Mouse (Mus musculus) monocyte, adult 59 days (primary cell): ENCODE data around the gene Foxo1. TPM values are rescaled to one million over a fixed set of nuclear protein-coding genes. Genes with fewer than 3 reads are reported as not detected.

Experiments
- total RNA-seq, 2 experiments: library from RNA; stranded (reverse); gene quantifications; one replicate each; pipeline ENCODE4 v1.2.4; 2023

Foxo1 gene
- 10 to 100 TPM; 14.3 to 15.4 TPM for total RNA-seq

GRCm38 (mm10) chr3:52267652-52268486, at the start of gene Foxo1:
TSS of gene Foxo1 (plus strand) at chr3:52268336.

Other genes with a start within 250 kb of the Foxo1 start
- 10 to 100 TPM; 24.1 to 26.1 TPM for gene Maml3, start 163.3 kb upstream of the Foxo1 start, total RNA-seq